In the genomic region with DNA sequence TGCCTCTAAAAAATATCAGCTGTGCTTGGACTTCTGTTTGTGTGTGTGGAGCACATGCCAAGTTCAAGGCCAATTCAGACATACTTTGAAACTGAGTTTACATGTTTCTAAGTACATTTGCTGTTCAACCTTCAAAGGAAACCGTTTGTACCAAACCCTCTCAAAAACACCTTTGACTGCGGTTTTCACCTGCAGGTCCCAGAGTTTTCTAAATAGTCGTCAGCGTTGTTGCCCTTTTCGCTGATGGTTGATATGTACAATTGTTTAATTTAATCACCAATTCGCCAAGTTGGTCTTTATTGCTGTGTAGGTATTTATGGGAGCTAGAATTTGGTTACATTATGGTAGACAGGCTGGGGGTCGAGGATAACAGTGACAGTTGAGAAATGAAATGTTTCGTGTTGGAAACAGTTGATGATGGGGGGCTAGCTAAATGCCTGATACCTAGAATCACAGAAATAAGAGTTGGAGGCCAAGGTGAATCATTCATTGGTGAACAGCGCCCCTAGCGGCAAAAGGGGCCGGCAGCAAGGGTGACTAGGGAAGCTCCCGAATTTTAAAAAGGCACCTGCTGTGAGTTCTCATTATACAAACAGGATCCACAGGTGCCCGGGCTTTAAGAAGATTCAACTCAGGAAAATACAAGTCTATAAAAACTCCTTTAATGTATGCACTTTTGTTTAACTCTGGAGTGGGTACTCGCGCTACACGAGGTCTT, we compare ENCODE assay signal across 8 mouse cellular contexts. TPM values are rescaled to one million over a fixed set of nuclear protein-coding genes. Genes with fewer than 3 reads are reported as not detected.
DNase-seq lines count a peak whose midpoint lies in the region; ATAC-seq and TF ChIP-seq lines count a peak whose summit lies in the region.

No protein-coding gene starts in this region.

- no peaks in the 10 kb centered on the region for H3K36me3 ChIP-seq in intestine, embryonic 14.5 days (ENCODE audit: control insufficient read depth, insufficient read depth, low read length)

- no peak overlapping the region for H3K9ac ChIP-seq in intestine, embryonic 14.5 days (ENCODE audit: low read length)

- peak overlapping the region; percentile 91 for H3K4me2 ChIP-seq in intestine, embryonic 14.5 days (ENCODE audit: low read length)

- ATAC-seq in intestine, embryonic 14.5 days (replicated peaks; ENCODE audit: low FRiP score, low TSS enrichment, low read depth), result 0 out of 2 replicates have a peak, but pooled peaks have one; percentile 7

- peak overlapping the region; percentile 54 for H3K4me3 ChIP-seq in intestine, embryonic 14.5 days (ENCODE audit: low read depth, low read length)
- H3K4me3 ChIP-seq in left cerebral cortex, adult 2 months, result peak overlapping the region; percentile 63

- 19% methylated on average over 16 of the region's 16 CpGs for WGBS in intestine, embryonic 14.5 days

- peak; percentile 86 for DNase-seq in adrenal gland, postnatal 25 days
- peak; percentile 88 for DNase-seq in embryo, embryonic 11 days
- peak; percentile 37 for DNase-seq in gastrocnemius, postnatal 25 days
- DNase-seq in intestine, embryonic 14.5 days (ENCODE audit: low spot score), result peak; percentile 95
- peak; percentile 82 to 89 for DNase-seq in left cerebral cortex, adult 2 months (ENCODE audit: extremely low spot score in 1 of 2, low spot score in 2 of 2)
- peak; percentile 83 for DNase-seq in lung, postnatal 36 days
- peak; percentile 80 for DNase-seq in right cerebral cortex, adult 18-20 months
- peak; percentile 41 for DNase-seq in yolk sac, embryonic 10.5 days (ENCODE audit: low spot score)

- H3K27ac ChIP-seq in intestine, embryonic 14.5 days (ENCODE audit: low read depth), result 0 out of 2 replicates have a peak overlapping the region, but pooled peaks have one; percentile 60
- H3K27ac ChIP-seq in left cerebral cortex, adult 2 months, result no peak overlapping the region

- peak; percentile 98 for TF ChIP-seq CTCF in left cerebral cortex, adult 2 months (IDR thresholded peaks at IDR 0.05)

- intact Hi-C loops in left cerebral cortex, adult 2 months (cut with DNase I), result loop anchor here (1.0 to 5.0 kb wide), 5 partner anchors 125 to 416 kb away; no protein-coding TSS in a partner anchor

- H3K9me3 ChIP-seq in intestine, embryonic 14.5 days (ENCODE audit: control insufficient read depth, low read length), result no peaks in the 10 kb centered on the region

- H3K27me3 ChIP-seq in intestine, embryonic 14.5 days (replicated peaks; ENCODE audit: control insufficient read depth, insufficient read depth, low read length), result peaks cover 5% of the 10 kb centered on the region

- H3K4me1 ChIP-seq in intestine, embryonic 14.5 days (replicated peaks; ENCODE audit: control insufficient read depth, insufficient read depth, low read length), result peaks cover 15% of the 10 kb centered on the region

RNA-seq across cellular contexts. Expression of a gene that starts 8.3 kb away (rescaled TPM):
- 10.2 and 10.5 TPM in 2 replicates for total RNA-seq in adrenal gland, postnatal 25 days (2021)
- 1 to 10 TPM; 1.9 to 2.8 TPM for total RNA-seq in gastrocnemius, postnatal 25 days (2021)
- polyA plus RNA-seq in intestine, embryonic 14.5 days (2014; fragmentation: Nextera tagmentation; extraction: Ambion mirVana), result 13.8 and 15.1 TPM in 2 replicates
- 1 to 10 TPM; 3.5 to 4.9 TPM for total RNA-seq in left cerebral cortex, adult 2 months (2021)

Comparison
In these comparisons a context has a peak if more than half of its experiments do, and no peak if none do; other contexts are left out.
1. DNase-seq: peak in every context shown above with its lines; median percentile 95 in intestine, embryonic 14.5 days; 88 in embryo, embryonic 11 days; 86 in adrenal gland, postnatal 25 days; 86 in left cerebral cortex, adult 2 months; 83 in lung, postnatal 36 days; 80 in right cerebral cortex, adult 18-20 months; 41 in yolk sac, embryonic 10.5 days; 37 in gastrocnemius, postnatal 25 days.